Mouse (Mus musculus): ENCODE results near the gene Grb10.

DNA sequence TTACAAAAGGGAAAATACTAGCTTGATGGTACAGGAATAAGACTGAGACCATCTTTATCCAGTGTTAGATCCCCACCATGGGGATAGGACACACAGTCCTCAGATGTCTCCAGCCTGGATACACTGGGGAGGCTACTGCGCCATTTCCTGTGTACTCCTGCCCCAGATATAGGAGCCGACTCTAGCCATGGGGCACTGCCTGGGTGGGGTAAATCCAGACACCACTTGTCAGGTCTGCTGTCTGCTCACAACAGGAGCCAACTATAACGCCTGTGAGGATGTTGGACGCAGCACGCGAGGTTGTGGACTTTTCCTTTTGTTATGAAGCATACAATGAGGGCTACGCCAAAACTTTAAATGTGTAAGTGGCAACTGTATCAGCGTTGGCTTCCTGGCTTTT, 103.7 kb downstream of the Grb10 start:
- TF ChIP-seq CTCF (IDR thresholded peaks at IDR 0.05; ENCODE audit: low read depth, low read length) = no peak
- no peak for TF ChIP-seq POLR2A (IDR thresholded peaks at IDR 0.05; ENCODE audit: extremely low read depth, insufficient read depth, low read length)

All from liver, adult 2 months (tissue).